Mouse (Mus musculus): ENCODE results near the gene Atxn1.

GRCm38 (mm10) chr13:45694921-45695437, 269.8 kb downstream of the Atxn1 start:
- no peak for TF ChIP-seq POLR2A (IDR thresholded peaks at IDR 0.05; ENCODE audit: low read depth, low read length)
- TF ChIP-seq CTCF (IDR thresholded peaks at IDR 0.05; ENCODE audit: borderline replicate concordance, insufficient read depth, low read length): no peak
